Mouse (Mus musculus): ENCODE data around the gene Cxcr1. TPM values are rescaled to one million over a fixed set of nuclear protein-coding genes. Genes with fewer than 3 reads are reported as not detected.

Gene Cxcr1
- polyA plus RNA-seq, 1 experiment = not detected

GRCm38 (mm10) chr1:74183006-74183405, 11.4 kb downstream of the Cxcr1 start:
- peaks cover 6% of the 10 kb centered on the region for H3K4me1 ChIP-seq (replicated peaks; ENCODE audit: control insufficient read depth, insufficient read depth, low read length)
- H3K4me3 ChIP-seq (ENCODE audit: control insufficient read depth, insufficient read depth, low read length) = no peak overlapping the region
- no peak overlapping the region for H3K27ac ChIP-seq (ENCODE audit: control insufficient read depth, insufficient read depth, low read length)
- TF ChIP-seq CTCF (IDR thresholded peaks at IDR 0.05; ENCODE audit: borderline replicate concordance, control insufficient read depth, extremely low read depth, insufficient read depth, low read length, poor library complexity) = no peak
- no peak for TF ChIP-seq POLR2A (IDR thresholded peaks at IDR 0.05; ENCODE audit: control insufficient read depth, extremely low read depth, insufficient read depth, low read length, poor library complexity)
- 73% methylated on average over 2 of the region's 2 CpGs for WGBS
- no peaks in the 10 kb centered on the region for H3K36me3 ChIP-seq (ENCODE audit: control insufficient read depth, insufficient read depth, low read length)
- no peaks in the 10 kb centered on the region for H3K27me3 ChIP-seq (ENCODE audit: control insufficient read depth, insufficient read depth, low read length)
- no peak for DNase-seq

GRCm38 (mm10) chr1:74181462-74181861, 13.0 kb downstream of the Cxcr1 start:
- DNase-seq = no peak
- Histone ChIP-seq H3K4me3 (ENCODE audit: control insufficient read depth, insufficient read depth, low read length) (no peak overlapping the region), H3K27ac (ENCODE audit: control insufficient read depth, insufficient read depth, low read length) (no peak overlapping the region), H3K27me3 (ENCODE audit: control insufficient read depth, insufficient read depth, low read length) (no peaks in the 10 kb centered on the region), H3K36me3 (ENCODE audit: control insufficient read depth, insufficient read depth, low read length) (no peaks in the 10 kb centered on the region), H3K4me1 (replicated peaks; ENCODE audit: control insufficient read depth, insufficient read depth, low read length) (peaks cover 6% of the 10 kb centered on the region)
- TF ChIP-seq POLR2A (IDR thresholded peaks at IDR 0.05; ENCODE audit: control insufficient read depth, extremely low read depth, insufficient read depth, low read length, poor library complexity) (no peak), CTCF (IDR thresholded peaks at IDR 0.05; ENCODE audit: borderline replicate concordance, control insufficient read depth, extremely low read depth, insufficient read depth, low read length, poor library complexity) (no peak)
- 49% methylated on average over 2 of the region's 2 CpGs for WGBS

- WGBS = 41% methylated on average over 9 of the region's 9 CpGs
- DNase-seq = no peak
- Histone ChIP-seq H3K4me1 (replicated peaks; ENCODE audit: control insufficient read depth, insufficient read depth, low read length) (peaks cover 6% of the 10 kb centered on the region), H3K27ac (ENCODE audit: control insufficient read depth, insufficient read depth, low read length) (no peak overlapping the region), H3K36me3 (ENCODE audit: control insufficient read depth, insufficient read depth, low read length) (no peaks in the 10 kb centered on the region), H3K4me3 (ENCODE audit: control insufficient read depth, insufficient read depth, low read length) (no peak overlapping the region), H3K27me3 (ENCODE audit: control insufficient read depth, insufficient read depth, low read length) (no peaks in the 10 kb centered on the region)
- TF ChIP-seq CTCF (IDR thresholded peaks at IDR 0.05; ENCODE audit: borderline replicate concordance, control insufficient read depth, extremely low read depth, insufficient read depth, low read length, poor library complexity) (no peak), POLR2A (IDR thresholded peaks at IDR 0.05; ENCODE audit: control insufficient read depth, extremely low read depth, insufficient read depth, low read length, poor library complexity) (no peak)
Observed at GRCm38 (mm10) chr1:74179624-74180408, 14.6 kb downstream of the Cxcr1 start.

- TF ChIP-seq CTCF (IDR thresholded peaks at IDR 0.05; ENCODE audit: borderline replicate concordance, control insufficient read depth, extremely low read depth, insufficient read depth, low read length, poor library complexity) (no peak), POLR2A (IDR thresholded peaks at IDR 0.05; ENCODE audit: control insufficient read depth, extremely low read depth, insufficient read depth, low read length, poor library complexity) (no peak)
- Histone ChIP-seq H3K27ac (ENCODE audit: control insufficient read depth, insufficient read depth, low read length) (peak overlapping the region; percentile 47; the same call in 1 of the 2 replicates), H3K4me1 (replicated peaks; ENCODE audit: control insufficient read depth, insufficient read depth, low read length) (peaks cover 6% of the 10 kb centered on the region), H3K4me3 (ENCODE audit: control insufficient read depth, insufficient read depth, low read length) (no peak overlapping the region), H3K27me3 (ENCODE audit: control insufficient read depth, insufficient read depth, low read length) (no peaks in the 10 kb centered on the region), H3K36me3 (ENCODE audit: control insufficient read depth, insufficient read depth, low read length) (no peaks in the 10 kb centered on the region)
- WGBS = 19% methylated on average over 3 of the region's 3 CpGs
- no peak for DNase-seq
Observed at GRCm38 (mm10) chr1:74178618-74179017, 15.8 kb downstream of the Cxcr1 start.

- Histone ChIP-seq H3K27ac (ENCODE audit: control insufficient read depth, insufficient read depth, low read length) (no peak overlapping the region), H3K27me3 (ENCODE audit: control insufficient read depth, insufficient read depth, low read length) (no peaks in the 10 kb centered on the region), H3K4me1 (replicated peaks; ENCODE audit: control insufficient read depth, insufficient read depth, low read length) (peaks cover 6% of the 10 kb centered on the region), H3K4me3 (ENCODE audit: control insufficient read depth, insufficient read depth, low read length) (no peak overlapping the region), H3K36me3 (ENCODE audit: control insufficient read depth, insufficient read depth, low read length) (no peaks in the 10 kb centered on the region)
- WGBS = 96% methylated on average over 4 of the region's 4 CpGs
- DNase-seq = no peak
- TF ChIP-seq CTCF (IDR thresholded peaks at IDR 0.05; ENCODE audit: borderline replicate concordance, control insufficient read depth, extremely low read depth, insufficient read depth, low read length, poor library complexity) = no peak
- no peak for TF ChIP-seq POLR2A (IDR thresholded peaks at IDR 0.05; ENCODE audit: control insufficient read depth, extremely low read depth, insufficient read depth, low read length, poor library complexity)
Observed at GRCm38 (mm10) chr1:74175731-74176130, 18.7 kb downstream of the Cxcr1 start.

GRCm38 (mm10) chr1:74172722-74173121, 21.7 kb downstream of the Cxcr1 start:
- Histone ChIP-seq H3K36me3 (ENCODE audit: control insufficient read depth, insufficient read depth, low read length) (no peaks in the 10 kb centered on the region), H3K27me3 (ENCODE audit: control insufficient read depth, insufficient read depth, low read length) (no peaks in the 10 kb centered on the region), H3K27ac (ENCODE audit: control insufficient read depth, insufficient read depth, low read length) (no peak overlapping the region), H3K4me1 (replicated peaks; ENCODE audit: control insufficient read depth, insufficient read depth, low read length) (no peaks in the 10 kb centered on the region), H3K4me3 (ENCODE audit: control insufficient read depth, insufficient read depth, low read length) (no peak overlapping the region)
- 21% methylated on average over 3 of the region's 3 CpGs for WGBS
- TF ChIP-seq CTCF (IDR thresholded peaks at IDR 0.05; ENCODE audit: borderline replicate concordance, control insufficient read depth, extremely low read depth, insufficient read depth, low read length, poor library complexity) (no peak), POLR2A (IDR thresholded peaks at IDR 0.05; ENCODE audit: control insufficient read depth, extremely low read depth, insufficient read depth, low read length, poor library complexity) (no peak)
- no peak for DNase-seq

All from thymus, adult 2 months (tissue).